Mouse (Mus musculus): ENCODE results near the gene Btbd9.

- no peak for TF ChIP-seq CTCF (IDR thresholded peaks at IDR 0.05; ENCODE audit: low read depth, low read length)
- no peak for TF ChIP-seq POLR2A (IDR thresholded peaks at IDR 0.05; ENCODE audit: extremely low read depth, insufficient read depth, low read length)
Measured at GRCm38 (mm10) chr17:30331380-30331779, 244.9 kb downstream of the Btbd9 start.
